Mouse (Mus musculus): ENCODE measurements around the gene Fkbp7. TPM values are rescaled to one million over a fixed set of nuclear protein-coding genes. Genes with fewer than 3 reads are reported as not detected.

Fkbp7 gene
- polyA plus RNA-seq, 1 experiment from 2014 or later: 13.2 TPM

GRCm38 (mm10) chr2:76690436-76691204 lies 17.7 kb upstream of the Fkbp7 start:
- ATAC-seq (no peak), DNase-seq (ENCODE audit: low spot score) (no peak)
- Histone ChIP-seq H3K9me3 (replicated peaks; ENCODE audit: control insufficient read depth, low read length) (no peaks in the 10 kb centered on the region), H3K27ac (ENCODE audit: low read depth, low read length) (no peak overlapping the region), H3K9ac (ENCODE audit: low read length) (no peak overlapping the region), H3K4me1 (ENCODE audit: control insufficient read depth, insufficient read depth, low read length) (no peaks in the 10 kb centered on the region), H3K36me3 (ENCODE audit: control insufficient read depth, insufficient read depth, low read length) (peaks cover 85% of the 10 kb centered on the region), H3K4me3 (ENCODE audit: low read depth, low read length) (no peak overlapping the region), H3K27me3 (replicated peaks; ENCODE audit: control insufficient read depth, insufficient read depth, low read length) (no peaks in the 10 kb centered on the region), H3K4me2 (ENCODE audit: low read length) (no peak overlapping the region)
- 90% methylated on average over 12 of the region's 12 CpGs for WGBS

- Histone ChIP-seq H3K36me3 (ENCODE audit: control insufficient read depth, insufficient read depth, low read length) (peaks cover 83% of the 10 kb centered on the region), H3K9ac (ENCODE audit: low read length) (no peak overlapping the region), H3K27ac (ENCODE audit: low read depth, low read length) (no peak overlapping the region), H3K9me3 (replicated peaks; ENCODE audit: control insufficient read depth, low read length) (no peaks in the 10 kb centered on the region), H3K4me2 (ENCODE audit: low read length) (no peak overlapping the region), H3K27me3 (replicated peaks; ENCODE audit: control insufficient read depth, insufficient read depth, low read length) (no peaks in the 10 kb centered on the region), H3K4me1 (ENCODE audit: control insufficient read depth, insufficient read depth, low read length) (no peaks in the 10 kb centered on the region), H3K4me3 (ENCODE audit: low read depth, low read length) (no peak overlapping the region)
- DNase-seq (ENCODE audit: low spot score): no peak
- WGBS: 70% methylated on average over 7 of the region's 7 CpGs
- ATAC-seq: no peak
Observed at GRCm38 (mm10) chr2:76688162-76688561, 15.2 kb upstream of the Fkbp7 start.

- Histone ChIP-seq H3K4me2 (ENCODE audit: low read length) (no peak overlapping the region), H3K9me3 (replicated peaks; ENCODE audit: control insufficient read depth, low read length) (no peaks in the 10 kb centered on the region), H3K27ac (ENCODE audit: low read depth, low read length) (no peak overlapping the region), H3K4me3 (ENCODE audit: low read depth, low read length) (no peak overlapping the region), H3K27me3 (replicated peaks; ENCODE audit: control insufficient read depth, insufficient read depth, low read length) (no peaks in the 10 kb centered on the region), H3K9ac (ENCODE audit: low read length) (no peak overlapping the region), H3K36me3 (ENCODE audit: control insufficient read depth, insufficient read depth, low read length) (peaks cover 83% of the 10 kb centered on the region), H3K4me1 (ENCODE audit: control insufficient read depth, insufficient read depth, low read length) (no peaks in the 10 kb centered on the region)
- WGBS: 81% methylated on average over 3 of the region's 3 CpGs
- ATAC-seq (no peak), DNase-seq (ENCODE audit: low spot score) (no peak)
Observed at GRCm38 (mm10) chr2:76687608-76688007, 14.7 kb upstream of the Fkbp7 start.

- 97% methylated on average over 3 of the region's 3 CpGs for WGBS
- DNase-seq (ENCODE audit: low spot score): no peak
Observed at GRCm38 (mm10) chr2:76686986-76687385, 14.1 kb upstream of the Fkbp7 start.

GRCm38 (mm10) chr2:76682301-76682700 lies 9.4 kb upstream of the Fkbp7 start:
- H3K36me3 ChIP-seq (ENCODE audit: control insufficient read depth, insufficient read depth, low read length): peaks cover 57% of the 10 kb centered on the region
- DNase-seq (ENCODE audit: low spot score): no peak
- H3K4me2 ChIP-seq (ENCODE audit: low read length): no peak overlapping the region

More at GRCm38 (mm10) chr2:76686986-76687385, 14.1 kb upstream of the Fkbp7 start:
- no peak overlapping the region for H3K4me2 ChIP-seq (ENCODE audit: low read length)
- H3K4me3 ChIP-seq (ENCODE audit: low read depth, low read length): no peak overlapping the region
- no peak for ATAC-seq
- no peak overlapping the region for H3K9ac ChIP-seq (ENCODE audit: low read length)
- H3K36me3 ChIP-seq (ENCODE audit: control insufficient read depth, insufficient read depth, low read length): peaks cover 79% of the 10 kb centered on the region
- no peaks in the 10 kb centered on the region for H3K4me1 ChIP-seq (ENCODE audit: control insufficient read depth, insufficient read depth, low read length)
- no peak overlapping the region for H3K27ac ChIP-seq (ENCODE audit: low read depth, low read length)
- no peaks in the 10 kb centered on the region for H3K9me3 ChIP-seq (replicated peaks; ENCODE audit: control insufficient read depth, low read length)
- no peaks in the 10 kb centered on the region for H3K27me3 ChIP-seq (replicated peaks; ENCODE audit: control insufficient read depth, insufficient read depth, low read length)

GRCm38 (mm10) chr2:76676401-76677226 lies 3.7 kb upstream of the Fkbp7 start:
- no peak for ATAC-seq
- peaks cover 10% of the 10 kb centered on the region for H3K36me3 ChIP-seq (ENCODE audit: control insufficient read depth, insufficient read depth, low read length)
- H3K4me2 ChIP-seq (ENCODE audit: low read length): peak overlapping the region; percentile 71
- no peaks in the 10 kb centered on the region for H3K9me3 ChIP-seq (replicated peaks; ENCODE audit: control insufficient read depth, low read length)
- H3K27ac ChIP-seq (ENCODE audit: low read depth, low read length): 0 out of 2 replicates have a peak overlapping the region, but pooled peaks have one; percentile 5
- WGBS: 52% methylated on average over 13 of the region's 13 CpGs
- H3K9ac ChIP-seq (ENCODE audit: low read length): peak overlapping the region; percentile 91
- H3K4me1 ChIP-seq (ENCODE audit: control insufficient read depth, insufficient read depth, low read length): peaks cover 17% of the 10 kb centered on the region
- no peaks in the 10 kb centered on the region for H3K27me3 ChIP-seq (replicated peaks; ENCODE audit: control insufficient read depth, insufficient read depth, low read length)
- H3K4me3 ChIP-seq (ENCODE audit: low read depth, low read length): peak overlapping the region; percentile 87
- no peak for DNase-seq (ENCODE audit: low spot score)

More at GRCm38 (mm10) chr2:76682301-76682700, 9.4 kb upstream of the Fkbp7 start:
- Histone ChIP-seq H3K4me1 (ENCODE audit: control insufficient read depth, insufficient read depth, low read length) (no peaks in the 10 kb centered on the region), H3K27ac (ENCODE audit: low read depth, low read length) (no peak overlapping the region), H3K27me3 (replicated peaks; ENCODE audit: control insufficient read depth, insufficient read depth, low read length) (no peaks in the 10 kb centered on the region), H3K9me3 (replicated peaks; ENCODE audit: control insufficient read depth, low read length) (no peaks in the 10 kb centered on the region), H3K9ac (ENCODE audit: low read length) (no peak overlapping the region), H3K4me3 (ENCODE audit: low read depth, low read length) (no peak overlapping the region)
- ATAC-seq: no peak
- 90% methylated on average over 8 of the region's 8 CpGs for WGBS

- Histone ChIP-seq H3K4me1 (ENCODE audit: control insufficient read depth, insufficient read depth, low read length) (peaks cover 18% of the 10 kb centered on the region), H3K27ac (ENCODE audit: low read depth, low read length) (no peak overlapping the region), H3K9me3 (replicated peaks; ENCODE audit: control insufficient read depth, low read length) (no peaks in the 10 kb centered on the region), H3K36me3 (ENCODE audit: control insufficient read depth, insufficient read depth, low read length) (peaks cover 10% of the 10 kb centered on the region), H3K9ac (ENCODE audit: low read length) (peak overlapping the region; percentile 91), H3K4me2 (ENCODE audit: low read length) (peak overlapping the region; percentile 71), H3K4me3 (ENCODE audit: low read depth, low read length) (peak overlapping the region; percentile 87), H3K27me3 (replicated peaks; ENCODE audit: control insufficient read depth, insufficient read depth, low read length) (no peaks in the 10 kb centered on the region)
- ATAC-seq (no peak), DNase-seq (ENCODE audit: low spot score) (peak; percentile 10)
- 4% methylated on average over 4 of the region's 4 CpGs for WGBS
Observed at GRCm38 (mm10) chr2:76675949-76676348, 3.0 kb upstream of the Fkbp7 start.

GRCm38 (mm10) chr2:76675451-76675850 lies 2.5 kb upstream of the Fkbp7 start:
- DNase-seq (ENCODE audit: low spot score) (no peak), ATAC-seq (peak; percentile 40)
- under 1% methylated on average over 34 of the region's 44 CpGs for WGBS
- Histone ChIP-seq H3K4me2 (ENCODE audit: low read length) (peak overlapping the region; percentile 71), H3K4me1 (ENCODE audit: control insufficient read depth, insufficient read depth, low read length) (peaks cover 18% of the 10 kb centered on the region), H3K9me3 (replicated peaks; ENCODE audit: control insufficient read depth, low read length) (no peaks in the 10 kb centered on the region), H3K9ac (ENCODE audit: low read length) (peak overlapping the region; percentile 91), H3K36me3 (ENCODE audit: control insufficient read depth, insufficient read depth, low read length) (peaks cover 8% of the 10 kb centered on the region), H3K27ac (ENCODE audit: low read depth, low read length) (peak overlapping the region; percentile 74; the same call in 1 of the 2 replicates), H3K4me3 (ENCODE audit: low read depth, low read length) (peak overlapping the region; percentile 87), H3K27me3 (replicated peaks; ENCODE audit: control insufficient read depth, insufficient read depth, low read length) (no peaks in the 10 kb centered on the region)

Data from forebrain, embryonic 14.5 days (tissue).